Mouse (Mus musculus) small intestine, adult 2 months (tissue): ENCODE results near the gene Melk. TPM values are rescaled to one million over a fixed set of nuclear protein-coding genes. Genes with fewer than 3 reads are reported as not detected.

Experiments
- H3K27ac ChIP-seq: fragments of 200-500 bp; 2 replicates; pipeline ENCODE4 v1.5.1; 2012; ENCODE audit warnings: low read depth, low read length, control low read depth, inconsistent platforms; ENCODE audit not compliant: insufficient read depth
- H3K27me3 ChIP-seq: fragments of 200-500 bp; 2 replicates; pipeline ENCODE4 v1.6.1; 2012; ENCODE audit warnings: mild to moderate bottlenecking, moderate library complexity, low read length, inconsistent platforms; ENCODE audit not compliant: control insufficient read depth, insufficient read depth
- H3K36me3 ChIP-seq: fragments of 200-500 bp; 2 replicates; pipeline ENCODE4 v1.6.1; 2012; ENCODE audit warnings: mild to moderate bottlenecking, low read length, control low read depth, inconsistent platforms; ENCODE audit not compliant: control insufficient read depth, insufficient read depth
- H3K4me1 ChIP-seq: fragments of 200-500 bp; 2 replicates; pipeline ENCODE4 v1.6.1; 2012; ENCODE audit warnings: low read length, inconsistent platforms, mixed read lengths; ENCODE audit not compliant: control insufficient read depth, insufficient read depth, insufficient read length
- H3K4me3 ChIP-seq: fragments of 200-500 bp; 2 replicates; pipeline ENCODE4 v1.5.1; 2012; ENCODE audit warnings: low read depth, mild to moderate bottlenecking, control low read depth, inconsistent platforms, low read length, moderate library complexity
- CTCF ChIP-seq: fragments of 200-500 bp; IDR thresholded peaks from 2 replicates; pipeline ENCODE4 v1.5.1; 2012; ENCODE audit warnings: low read depth, mild to moderate bottlenecking, control low read depth, inconsistent platforms, low read length, moderate library complexity, mixed read lengths; ENCODE audit not compliant: insufficient replicate concordance, insufficient read length; ENCODE audit errors: extremely low read depth
- POLR2A ChIP-seq: fragments of 200-500 bp; IDR thresholded peaks from 2 replicates; pipeline ENCODE4 v1.6.1; 2012; ENCODE audit warnings: low read depth, mild to moderate bottlenecking, control low read depth, inconsistent platforms, low read length, moderate library complexity
- WGBS: fragments of 180-500 bp; shearing (Covaris S2); methylation state at CpG from one replicate; pipeline ENCODE4 v1.1.7; 2018; 5-methylcytosine and 5-hydroxymethylcytosine counted together
- polyA plus RNA-seq: library from polyadenylated mRNA; depleted of rRNA; stranded (reverse); fragments of >200 nt; gene quantifications from 2 replicates; pipeline ENCODE4 v1.2.3, GENCODE M21; 2012

Gene Melk
- polyA plus RNA-seq, 1 experiment: 2.4 TPM

DNA sequence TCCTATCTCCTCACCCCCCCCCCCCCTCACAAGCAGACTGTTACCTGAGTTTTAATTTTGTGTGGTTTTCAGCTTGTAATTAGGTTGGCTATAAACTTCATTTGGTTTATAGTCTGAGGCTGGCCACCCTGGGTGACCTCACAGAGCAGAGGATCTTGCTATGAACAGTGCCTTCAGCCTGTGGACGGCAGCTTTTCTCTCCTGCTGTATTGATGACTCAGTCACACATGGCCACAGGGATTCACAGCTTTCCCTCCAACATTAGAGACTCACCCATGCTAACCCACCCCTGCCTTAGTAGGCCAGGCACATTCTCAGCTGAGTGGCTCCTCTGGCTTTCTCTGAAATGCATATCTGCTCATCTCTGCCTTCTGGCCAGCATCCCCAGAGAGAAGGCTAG lies 4.8 kb upstream of the Melk start:
- TF ChIP-seq CTCF (no peak), POLR2A (no peak)
- WGBS: 95% methylated on average over 1 of the region's 1 CpGs
- Histone ChIP-seq H3K27ac (no peak overlapping the region), H3K36me3 (no peaks in the 10 kb centered on the region), H3K27me3 (no peaks in the 10 kb centered on the region), H3K4me3 (no peak overlapping the region), H3K4me1 (no peaks in the 10 kb centered on the region)

DNA sequence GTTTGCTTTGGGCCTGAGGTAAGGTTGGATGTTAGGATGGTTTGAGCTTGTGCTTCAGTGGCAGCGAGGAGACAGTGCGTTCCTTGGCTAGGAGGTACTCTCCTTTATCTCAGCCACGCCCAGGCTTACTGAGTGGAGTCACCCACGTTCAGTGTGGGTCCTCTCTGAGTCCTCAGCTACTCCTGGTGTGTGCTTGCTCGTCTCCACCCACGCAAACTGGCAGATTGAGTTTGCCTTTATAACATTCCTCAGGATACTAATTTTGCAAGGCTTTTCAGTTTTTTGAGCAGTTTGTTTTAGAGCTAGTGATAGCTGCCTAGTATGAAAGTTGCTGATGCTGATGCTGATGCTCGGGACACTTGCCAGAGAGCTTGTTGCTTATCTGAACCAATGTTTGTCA lies 5.9 kb downstream of the Melk start:
- H3K27me3 ChIP-seq: no peaks in the 10 kb centered on the region
- TF ChIP-seq CTCF (no peak), POLR2A (no peak)
- no peak overlapping the region for H3K4me3 ChIP-seq
- 69% methylated on average over 7 of the region's 7 CpGs for WGBS
- H3K4me1 ChIP-seq: no peaks in the 10 kb centered on the region
- no peak overlapping the region for H3K27ac ChIP-seq
- H3K36me3 ChIP-seq: peaks cover 5% of the 10 kb centered on the region

DNA sequence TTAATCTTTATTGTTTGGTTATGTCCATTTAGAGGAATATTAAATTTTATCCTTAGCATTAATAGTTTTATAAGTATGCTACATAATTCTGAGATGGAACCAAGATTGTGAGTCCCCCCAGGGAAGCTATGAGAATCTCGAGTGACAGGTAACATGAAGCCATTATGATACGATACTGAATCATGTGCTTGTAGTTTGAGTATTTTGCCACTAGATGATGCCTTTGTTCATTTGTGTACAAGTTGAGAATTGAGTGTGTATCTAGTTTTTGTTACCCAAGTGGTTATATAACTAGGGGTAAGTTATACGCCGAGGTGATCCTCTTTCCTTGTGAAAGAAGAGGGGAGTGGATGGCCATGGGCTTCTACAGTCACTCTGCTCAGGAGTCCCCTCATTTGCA lies 9.8 kb downstream of the Melk start:
- TF ChIP-seq POLR2A (no peak), CTCF (no peak)
- 81% methylated on average over 4 of the region's 4 CpGs for WGBS
- H3K4me1 ChIP-seq: no peaks in the 10 kb centered on the region
- H3K27ac ChIP-seq: no peak overlapping the region
- H3K36me3 ChIP-seq: peaks cover 9% of the 10 kb centered on the region
- H3K27me3 ChIP-seq: no peaks in the 10 kb centered on the region
- no peak overlapping the region for H3K4me3 ChIP-seq

DNA sequence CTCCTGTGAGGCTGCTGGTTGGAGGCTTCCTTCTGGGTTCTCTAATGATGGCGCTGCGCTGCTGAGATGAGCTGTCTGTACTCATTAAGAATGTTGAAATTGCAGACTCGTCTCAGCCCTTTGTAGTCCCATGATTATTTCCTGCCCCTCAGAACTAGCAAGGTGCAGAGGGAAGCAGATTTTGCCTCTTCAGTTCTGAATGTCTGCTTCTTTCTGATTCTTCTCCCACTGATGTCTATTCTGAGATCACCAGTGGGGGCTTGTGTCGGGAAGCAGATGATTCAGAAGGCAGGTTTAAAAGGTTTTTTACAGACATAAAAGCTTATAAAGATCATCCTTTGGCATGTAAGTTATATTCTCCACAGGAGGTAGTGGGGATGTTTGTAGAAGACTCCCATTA lies 10.2 kb downstream of the Melk start:
- no peaks in the 10 kb centered on the region for H3K4me1 ChIP-seq

DNA sequence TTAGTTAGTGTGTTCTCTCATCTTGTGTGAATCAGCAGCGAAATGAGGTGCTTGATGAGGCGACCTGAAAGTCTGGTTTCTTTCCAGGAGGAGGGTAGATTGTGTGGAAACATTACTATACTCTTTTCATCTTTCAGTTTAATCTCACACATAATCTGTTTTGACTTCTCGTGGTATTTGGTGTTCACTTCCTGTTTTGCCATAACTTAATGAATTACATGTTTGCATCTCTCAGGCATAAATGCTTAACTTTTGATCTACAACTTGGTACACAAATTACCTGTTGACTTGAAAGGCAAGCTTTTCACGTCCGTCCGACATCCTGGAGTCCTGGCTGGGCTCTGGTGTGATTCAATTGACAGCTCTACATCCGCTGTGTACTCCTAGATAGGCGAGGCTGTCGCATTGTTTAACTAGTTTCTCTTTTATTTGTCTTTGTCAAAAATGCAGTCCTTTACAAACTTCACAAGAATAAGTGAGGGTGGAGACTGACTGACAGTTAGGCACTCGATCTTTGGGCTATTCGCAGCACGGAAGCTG lies 15.7 kb downstream of the Melk start:
- no peaks in the 10 kb centered on the region for H3K27me3 ChIP-seq
- no peak overlapping the region for H3K27ac ChIP-seq
- peaks cover 4% of the 10 kb centered on the region for H3K36me3 ChIP-seq
- TF ChIP-seq POLR2A: no peak
- no peak for TF ChIP-seq CTCF
- H3K4me1 ChIP-seq: no peaks in the 10 kb centered on the region
- 68% methylated on average over 12 of the region's 12 CpGs for WGBS
- H3K4me3 ChIP-seq: no peak overlapping the region

More for the DNA sequence above, 10.2 kb downstream of the Melk start:
- H3K27me3 ChIP-seq: no peaks in the 10 kb centered on the region
- 94% methylated on average over 4 of the region's 4 CpGs for WGBS
- no peak for TF ChIP-seq POLR2A
- no peak for TF ChIP-seq CTCF
- no peak overlapping the region for H3K4me3 ChIP-seq
- peaks cover 9% of the 10 kb centered on the region for H3K36me3 ChIP-seq
- H3K27ac ChIP-seq: no peak overlapping the region

DNA sequence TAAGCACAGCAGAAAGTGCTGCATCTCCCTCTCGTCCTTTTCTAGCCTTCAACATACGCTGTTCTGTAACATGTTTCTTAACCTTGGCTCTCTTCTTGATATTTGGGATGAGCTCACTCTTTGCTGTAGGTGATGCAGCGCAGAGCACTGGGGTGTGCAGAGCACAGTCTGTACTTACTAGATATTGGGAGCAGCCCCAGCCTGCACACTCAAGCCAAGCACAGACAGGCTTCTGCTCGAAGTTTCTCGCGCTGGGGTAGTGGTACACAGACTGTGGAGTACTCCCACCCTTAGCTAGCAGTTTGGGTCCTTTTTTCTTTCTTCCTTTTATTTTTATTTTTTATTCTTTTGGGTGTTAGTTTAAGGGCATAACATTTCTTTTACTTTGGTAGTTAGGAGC lies 19.8 kb downstream of the Melk start:
- H3K4me1 ChIP-seq: no peaks in the 10 kb centered on the region
- 89% methylated on average over 6 of the region's 6 CpGs for WGBS
- TF ChIP-seq CTCF (no peak), POLR2A (no peak)
- peaks cover 2% of the 10 kb centered on the region; the same call in 1 of the 2 replicates for H3K36me3 ChIP-seq
- no peak overlapping the region for H3K4me3 ChIP-seq
- H3K27ac ChIP-seq: no peak overlapping the region
- no peaks in the 10 kb centered on the region for H3K27me3 ChIP-seq

DNA sequence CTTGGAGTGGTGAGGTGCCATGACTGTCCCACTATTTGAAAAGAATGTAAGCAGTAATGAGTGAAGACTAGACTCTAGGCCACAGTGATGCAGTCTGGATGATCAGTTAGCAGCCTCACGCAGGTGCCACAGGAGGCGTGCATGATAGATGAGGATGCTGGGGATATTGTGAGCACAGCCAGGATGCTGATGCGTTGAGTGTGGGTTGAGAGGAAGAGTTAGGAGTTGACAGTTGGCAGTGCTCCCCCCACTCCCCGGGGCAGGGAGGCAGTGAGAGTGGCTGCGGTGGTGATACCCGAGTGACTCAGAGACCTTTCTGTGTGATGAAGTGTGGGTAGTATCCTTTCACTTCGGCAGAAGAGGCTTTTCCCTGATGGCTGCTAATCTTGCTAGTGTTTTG lies 21.4 kb downstream of the Melk start:
- no peaks in the 10 kb centered on the region for H3K27me3 ChIP-seq
- WGBS: 92% methylated on average over 7 of the region's 7 CpGs
- H3K4me3 ChIP-seq: no peak overlapping the region
- no peak overlapping the region for H3K27ac ChIP-seq
- TF ChIP-seq CTCF (no peak), POLR2A (no peak)
- H3K4me1 ChIP-seq: no peaks in the 10 kb centered on the region
- peaks cover 5% of the 10 kb centered on the region for H3K36me3 ChIP-seq

DNA sequence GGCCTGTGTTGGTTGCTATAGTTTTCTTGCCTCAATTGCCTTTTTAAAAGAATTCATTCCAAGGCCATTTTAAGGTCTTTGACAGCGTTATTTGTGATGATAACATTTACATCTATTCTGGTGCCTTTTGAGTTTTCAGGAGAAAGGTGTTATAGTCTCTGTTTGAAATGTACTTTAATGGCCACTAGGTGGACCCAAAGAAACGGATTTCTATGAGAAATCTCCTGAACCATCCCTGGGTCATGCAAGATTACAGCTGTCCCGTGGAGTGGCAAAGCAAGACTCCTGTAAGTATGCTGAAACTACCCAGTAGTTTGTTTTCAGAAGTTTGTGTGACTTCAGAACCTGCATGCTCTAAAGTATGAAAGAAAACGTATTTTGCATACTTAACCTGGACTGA lies 24.8 kb downstream of the Melk start:
- 50% methylated on average over 4 of the region's 4 CpGs for WGBS
- no peak for TF ChIP-seq POLR2A

More for the DNA sequence above, 24.8 kb downstream of the Melk start:
- H3K27ac ChIP-seq: no peak overlapping the region
- no peak overlapping the region for H3K4me3 ChIP-seq
- H3K4me1 ChIP-seq: no peaks in the 10 kb centered on the region
- H3K36me3 ChIP-seq: peaks cover 7% of the 10 kb centered on the region
- no peaks in the 10 kb centered on the region for H3K27me3 ChIP-seq
